11 mouse cellular contexts compared by ENCODE assay signal in the genomic region with DNA sequence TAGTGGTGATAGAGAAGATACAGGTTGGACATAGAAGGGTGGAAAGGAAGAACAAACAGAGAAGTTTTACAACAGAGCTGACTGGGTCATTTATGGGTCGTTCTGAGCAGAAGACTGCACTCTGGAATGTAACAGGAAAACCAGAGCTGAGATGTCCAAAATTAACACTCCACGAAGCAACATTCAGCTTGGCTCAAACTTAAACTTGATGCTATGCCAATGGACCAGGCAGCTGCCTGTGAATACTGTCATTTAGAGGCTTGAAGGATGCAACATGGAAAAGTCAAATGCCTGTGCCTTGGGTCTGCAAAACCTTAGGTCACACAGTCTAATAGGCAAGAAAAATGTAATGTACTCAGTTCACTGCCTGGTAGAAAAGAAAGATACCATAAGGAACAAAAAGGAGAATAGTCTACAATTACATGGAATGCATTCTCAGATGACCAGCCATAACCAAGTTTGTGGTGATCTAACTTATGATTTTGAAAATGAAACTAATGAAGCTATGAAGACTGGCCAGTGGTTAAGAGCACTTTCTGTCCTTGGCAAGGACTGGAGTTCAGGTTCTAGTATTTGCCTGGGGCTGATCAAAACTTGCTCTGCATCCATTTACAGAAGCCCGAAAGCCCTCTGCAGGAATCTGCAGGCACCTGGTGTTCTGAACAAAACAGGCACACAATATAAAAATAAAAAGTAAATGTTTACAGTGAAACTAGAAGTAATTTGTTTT. TPM values are rescaled to one million over a fixed set of nuclear protein-coding genes. Genes with fewer than 3 reads are reported as not detected.
DNase-seq lines count a peak whose midpoint lies in the region; ATAC-seq lines count a peak whose summit lies in the region.
"Had no signal": no experiment of that assay in that cellular context is flagged by ENCODE, and none has a peak within 500 bp of the region (broad histone marks: within the 10 kb centered on the region; RNA-seq: fewer than 3 reads in every experiment).

No protein-coding gene starts in this region.

- peak overlapping the region; percentile 59; the same call in 1 of the 2 replicates for H3K27ac ChIP-seq in lung, embryonic 16.5 days (ENCODE audit: low read length)
- peak overlapping the region; percentile 73 for H3K27ac ChIP-seq in kidney, embryonic 15.5 days
- peak overlapping the region; percentile 86 for H3K27ac ChIP-seq in stomach, embryonic 16.5 days (ENCODE audit: low read length)
- H3K27ac ChIP-seq: forebrain, embryonic 15.5 days; midbrain, embryonic 10.5 days had no signal

- H3K4me2 ChIP-seq in lung, embryonic 16.5 days (ENCODE audit: low read depth, low read length), result no peak overlapping the region
- H3K4me2 ChIP-seq in kidney, embryonic 15.5 days, result no peak overlapping the region
- no peak overlapping the region for H3K4me2 ChIP-seq in stomach, embryonic 16.5 days (ENCODE audit: low read depth, low read length)
- H3K4me2 ChIP-seq: forebrain, embryonic 15.5 days had no signal

- 30% methylated on average over 3 of the region's 3 CpGs for WGBS in lung, embryonic 16.5 days
- WGBS in kidney, embryonic 15.5 days, result 52% methylated on average over 3 of the region's 3 CpGs
- 26% methylated on average over 3 of the region's 3 CpGs for WGBS in stomach, embryonic 16.5 days

- no peaks in the 10 kb centered on the region for H3K9me3 ChIP-seq in lung, embryonic 16.5 days (ENCODE audit: control insufficient read depth, low read length)
- no peaks in the 10 kb centered on the region for H3K9me3 ChIP-seq in kidney, embryonic 15.5 days (replicated peaks)
- no peaks in the 10 kb centered on the region for H3K9me3 ChIP-seq in stomach, embryonic 16.5 days (replicated peaks; ENCODE audit: control insufficient read depth, low read length)
- H3K9me3 ChIP-seq: forebrain, embryonic 15.5 days; midbrain, embryonic 10.5 days had no signal

- no peak overlapping the region for H3K4me3 ChIP-seq in lung, embryonic 16.5 days (ENCODE audit: low read length)
- no peak overlapping the region for H3K4me3 ChIP-seq in kidney, embryonic 15.5 days (replicated peaks)
- no peak overlapping the region for H3K4me3 ChIP-seq in stomach, embryonic 16.5 days (replicated peaks; ENCODE audit: low read length)
- H3K4me3 ChIP-seq: forebrain, embryonic 15.5 days; midbrain, embryonic 10.5 days had no signal

- H3K9ac ChIP-seq in lung, embryonic 16.5 days (ENCODE audit: low read length), result no peak overlapping the region
- no peak overlapping the region for H3K9ac ChIP-seq in kidney, embryonic 15.5 days
- H3K9ac ChIP-seq in stomach, embryonic 16.5 days (ENCODE audit: low read length), result no peak overlapping the region
- H3K9ac ChIP-seq: forebrain, embryonic 15.5 days had no signal

- intact Hi-C loops in left cerebral cortex, postnatal 10 days (cut with DNase I), result no loop called here

- DNase-seq in lung, postnatal 4 days, result no peak
- DNase-seq in heart, adult 9 months (ENCODE audit: low spot score in 2 of 2), result peak; percentile 59 to 77
- DNase-seq in adrenal gland, adult 18-20 months (ENCODE audit: low spot score in 2 of 2), result no peak
- no peak for DNase-seq in left cerebral cortex, postnatal 10 days (ENCODE audit: extremely low spot score in 1 of 2, low spot score in 2 of 2)
- DNase-seq: right cerebral cortex, postnatal 4 days had no signal

- H3K4me1 ChIP-seq in lung, embryonic 16.5 days (replicated peaks; ENCODE audit: control insufficient read depth, insufficient read depth, low read length), result peaks cover 12% of the 10 kb centered on the region
- peaks cover 4% of the 10 kb centered on the region for H3K4me1 ChIP-seq in kidney, embryonic 15.5 days
- H3K4me1 ChIP-seq in stomach, embryonic 16.5 days (ENCODE audit: control insufficient read depth, insufficient read depth, low read length), result peaks cover 9% of the 10 kb centered on the region
- H3K4me1 ChIP-seq: forebrain, embryonic 15.5 days had no signal

- ATAC-seq in lung, embryonic 16.5 days (ENCODE audit: low read depth), result peak; percentile 79
- 0 out of 2 replicates have a peak, but pooled peaks have one; percentile 29 for ATAC-seq in kidney, embryonic 15.5 days (replicated peaks; ENCODE audit: low FRiP score)
- peak; percentile 56; the same call in 1 of the 2 replicates for ATAC-seq in stomach, embryonic 16.5 days (ENCODE audit: insufficient read depth, low FRiP score)
- ATAC-seq: forebrain, embryonic 15.5 days; hindbrain, embryonic 16.5 days had no signal

- no peaks in the 10 kb centered on the region for H3K27me3 ChIP-seq in lung, embryonic 16.5 days (ENCODE audit: control insufficient read depth, insufficient read depth, low read depth, low read length)
- no peaks in the 10 kb centered on the region for H3K27me3 ChIP-seq in kidney, embryonic 15.5 days
- H3K27me3 ChIP-seq in stomach, embryonic 16.5 days (ENCODE audit: control insufficient read depth, insufficient read depth, low read length), result no peaks in the 10 kb centered on the region
- H3K27me3 ChIP-seq: forebrain, embryonic 15.5 days had no signal

- no peaks in the 10 kb centered on the region for H3K36me3 ChIP-seq in lung, embryonic 16.5 days (ENCODE audit: control insufficient read depth, insufficient read depth, low read length)
- H3K36me3 ChIP-seq in kidney, embryonic 15.5 days, result no peaks in the 10 kb centered on the region
- no peaks in the 10 kb centered on the region for H3K36me3 ChIP-seq in stomach, embryonic 16.5 days (ENCODE audit: control insufficient read depth, insufficient read depth, low read length)
- H3K36me3 ChIP-seq: forebrain, embryonic 15.5 days; midbrain, embryonic 10.5 days had no signal

RNA-seq across cellular contexts. Expression of a gene that starts 9.8 kb away (rescaled TPM):
- 179 and 191 TPM in 2 replicates for polyA plus RNA-seq in lung, embryonic 16.5 days (2015; fragmentation: Nextera tagmentation; extraction: Ambion mirVana)
- polyA plus RNA-seq in kidney, embryonic 15.5 days (2015; fragmentation: Nextera tagmentation; extraction: Ambion mirVana), result 205 and 303 TPM in 2 replicates
- polyA plus RNA-seq in stomach, embryonic 16.5 days (2015; fragmentation: Nextera tagmentation; extraction: Ambion mirVana), result 772 and 849 TPM in 2 replicates
- 100 to 1,000 TPM; 166 to 345 TPM for total RNA-seq in adrenal gland, adult 18-20 months (2021)
- 10 to 100 TPM; 24.6 to 33.5 TPM for total RNA-seq in left cerebral cortex, postnatal 10 days (2021)

Comparison
In these comparisons a context has a peak if more than half of its experiments do, and no peak if none do; other contexts are left out.
1. ATAC-seq: peak in every context shown above with its lines; median percentile 79 in lung, embryonic 16.5 days; 56 in stomach, embryonic 16.5 days; 29 in kidney, embryonic 15.5 days.
2. DNase-seq: peak in heart, adult 9 months (2 of 2); none in lung, postnatal 4 days (0 of 2), adrenal gland, adult 18-20 months (0 of 2) and left cerebral cortex, postnatal 10 days (0 of 2).
3. Peak in every context shown above with its lines, with median percentiles within 50 percentile points of each other: H3K27ac ChIP-seq.